In the genomic region with DNA sequence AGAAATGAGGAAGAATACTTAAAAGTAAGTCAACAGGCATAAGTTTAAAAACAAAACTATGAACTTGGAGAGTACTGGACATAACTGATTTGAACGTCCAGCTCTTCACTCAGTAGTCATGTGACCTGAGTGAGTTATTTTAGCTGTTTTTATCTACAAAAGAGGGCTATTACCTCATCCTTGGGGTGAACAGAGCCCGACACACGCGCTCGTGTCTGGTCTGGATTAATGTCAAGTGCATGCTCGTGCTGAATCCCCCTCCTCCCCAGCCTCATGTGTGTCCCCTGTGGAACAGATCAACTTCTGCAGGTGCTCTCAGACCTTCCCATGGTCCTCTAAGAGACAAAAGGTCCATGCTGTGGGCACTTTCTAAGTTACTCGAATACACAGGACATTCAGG, we compare ENCODE assay signal across 27 mouse cellular contexts. TPM values are rescaled to one million over a fixed set of nuclear protein-coding genes. Genes with fewer than 3 reads are reported as not detected.
DNase-seq lines count a peak whose midpoint lies in the region; ATAC-seq and TF ChIP-seq lines count a peak whose summit lies in the region.
"Had no signal": no experiment of that assay in that cellular context is flagged by ENCODE, and none has a peak within 500 bp of the region (broad histone marks: within the 10 kb centered on the region; RNA-seq: fewer than 3 reads in every experiment).

No protein-coding gene starts in this region.

- no peak for TF ChIP-seq CTCF in heart, postnatal 0 days (IDR thresholded peaks at IDR 0.05; ENCODE audit: low read depth)
- no peak for TF ChIP-seq CTCF in kidney, adult 2 months (conservative IDR thresholded peaks at IDR 0.05; ENCODE audit: insufficient read depth, insufficient read length, low read depth, low read length)

- peaks cover 20% of the 10 kb centered on the region for H3K4me1 ChIP-seq in heart, embryonic 11.5 days (ENCODE audit: control insufficient read depth, insufficient read depth, low read length)
- peaks cover 28% of the 10 kb centered on the region for H3K4me1 ChIP-seq in heart, postnatal 0 days (ENCODE audit: control insufficient read depth, insufficient read depth)
- H3K4me1 ChIP-seq in midbrain, embryonic 11.5 days (ENCODE audit: control insufficient read depth, insufficient read depth, low read length), result no peaks in the 10 kb centered on the region
- no peaks in the 10 kb centered on the region for H3K4me1 ChIP-seq in limb, embryonic 10.5 days
- H3K4me1 ChIP-seq in kidney, adult 2 months (ENCODE audit: control insufficient read depth, insufficient read depth, low read length), result no peaks in the 10 kb centered on the region
- H3K4me1 ChIP-seq: forebrain, embryonic 10.5 days; hindbrain, embryonic 10.5 days; limb, embryonic 13.5 days; stomach, embryonic 15.5 days had no signal

- intact Hi-C loops in heart, postnatal 25 days (cut with DNase I), result loop anchor here (2.0 to 10.0 kb wide), 2 partner anchors 59 to 125 kb away; partner anchors contain the start of gene Arhgap21

- H3K4me2 ChIP-seq in heart, embryonic 11.5 days, result peak overlapping the region; percentile 29
- peak overlapping the region; percentile 34; the same call in 1 of the 2 replicates for H3K4me2 ChIP-seq in heart, postnatal 0 days (ENCODE audit: low read depth, low read length)
- H3K4me2 ChIP-seq in midbrain, embryonic 11.5 days, result no peak overlapping the region
- H3K4me2 ChIP-seq: limb, embryonic 13.5 days; lung, embryonic 15.5 days; stomach, embryonic 15.5 days had no signal

- H3K9me3 ChIP-seq in heart, embryonic 11.5 days (replicated peaks; ENCODE audit: control insufficient read depth, low read length), result no peaks in the 10 kb centered on the region
- H3K9me3 ChIP-seq in heart, postnatal 0 days (replicated peaks; ENCODE audit: control insufficient read depth, low read length), result no peaks in the 10 kb centered on the region
- no peaks in the 10 kb centered on the region for H3K9me3 ChIP-seq in midbrain, embryonic 11.5 days (ENCODE audit: control insufficient read depth, low read length)
- no peaks in the 10 kb centered on the region for H3K9me3 ChIP-seq in limb, embryonic 10.5 days (replicated peaks)
- H3K9me3 ChIP-seq: forebrain, embryonic 10.5 days; hindbrain, embryonic 10.5 days; limb, embryonic 13.5 days; lung, embryonic 15.5 days; stomach, embryonic 15.5 days had no signal

- 20% methylated on average over 7 of the region's 7 CpGs for WGBS in heart, embryonic 11.5 days (ENCODE audit: insufficient replicate concordance)
- WGBS in heart, postnatal 0 days, result 20% methylated on average over 7 of the region's 7 CpGs
- WGBS in midbrain, embryonic 11.5 days, result 86% methylated on average over 7 of the region's 7 CpGs
- 84% methylated on average over 7 of the region's 7 CpGs for WGBS in limb, embryonic 10.5 days
- 78% methylated on average over 7 of the region's 7 CpGs for WGBS in kidney, adult 2 months

- ATAC-seq in heart, embryonic 11.5 days (replicated peaks; ENCODE audit: insufficient number of reproducible peaks, low FRiP score, low TSS enrichment), result 0 out of 2 replicates have a peak, but pooled peaks have one; percentile 39
- ATAC-seq in heart, postnatal 0 days (ENCODE audit: insufficient read depth, low read depth), result peak; percentile 88
- no peak for ATAC-seq in midbrain, embryonic 11.5 days (ENCODE audit: low FRiP score)
- ATAC-seq: activated CD4-positive, CD25-positive, alpha-beta regulatory T cell, adult 4 months; forebrain, embryonic 16.5 days; hindbrain, postnatal 0 days; midbrain, embryonic 16.5 days had no signal

- no peaks in the 10 kb centered on the region for H3K36me3 ChIP-seq in heart, embryonic 11.5 days (ENCODE audit: control insufficient read depth, insufficient read depth, low read length)
- H3K36me3 ChIP-seq in heart, postnatal 0 days (replicated peaks; ENCODE audit: control insufficient read depth, insufficient read depth, low read length), result peaks cover 17% of the 10 kb centered on the region
- peaks cover 4% of the 10 kb centered on the region; the same call in 1 of the 2 replicates for H3K36me3 ChIP-seq in midbrain, embryonic 11.5 days (ENCODE audit: control insufficient read depth, insufficient read depth, low read length)
- peaks cover 9% of the 10 kb centered on the region for H3K36me3 ChIP-seq in limb, embryonic 10.5 days
- H3K36me3 ChIP-seq in kidney, adult 2 months (ENCODE audit: control insufficient read depth, insufficient read depth, low read length), result no peaks in the 10 kb centered on the region
- H3K36me3 ChIP-seq: lung, embryonic 15.5 days; stomach, embryonic 15.5 days had no signal

- 0 out of 2 replicates have a peak, but pooled peaks have one; percentile 45 for TF ChIP-seq EP300 in heart, postnatal 0 days (IDR thresholded peaks at IDR 0.05; ENCODE audit: low read depth)

- no peak overlapping the region for H3K4me3 ChIP-seq in heart, embryonic 11.5 days (ENCODE audit: low read depth, low read length)
- H3K4me3 ChIP-seq in heart, postnatal 0 days (ENCODE audit: low read depth, low read length), result no peak overlapping the region
- H3K4me3 ChIP-seq in midbrain, embryonic 11.5 days (ENCODE audit: low read depth, low read length), result no peak overlapping the region
- no peak overlapping the region for H3K4me3 ChIP-seq in limb, embryonic 10.5 days
- no peak overlapping the region for H3K4me3 ChIP-seq in kidney, adult 2 months (ENCODE audit: insufficient read depth, low read depth, low read length)
- H3K4me3 ChIP-seq: forebrain, embryonic 10.5 days; hindbrain, embryonic 10.5 days; limb, embryonic 13.5 days; lung, embryonic 15.5 days; stomach, embryonic 15.5 days had no signal

- no peak overlapping the region for H3K9ac ChIP-seq in heart, embryonic 11.5 days (ENCODE audit: low read depth, low read length)
- no peak overlapping the region for H3K9ac ChIP-seq in heart, postnatal 0 days (replicated peaks; ENCODE audit: low read depth, low read length)
- H3K9ac ChIP-seq in midbrain, embryonic 11.5 days (ENCODE audit: low read length), result no peak overlapping the region
- H3K9ac ChIP-seq: limb, embryonic 13.5 days; liver, embryonic 14.5 days; lung, embryonic 15.5 days; stomach, embryonic 15.5 days had no signal

- no peak for TF ChIP-seq POLR2A in kidney, adult 2 months (IDR thresholded peaks at IDR 0.05; ENCODE audit: low read depth, low read length)

- no peaks in the 10 kb centered on the region for H3K27me3 ChIP-seq in heart, embryonic 11.5 days (ENCODE audit: control insufficient read depth, insufficient read depth, low read length)
- H3K27me3 ChIP-seq in heart, postnatal 0 days (ENCODE audit: control insufficient read depth, insufficient read depth, low read length), result no peaks in the 10 kb centered on the region
- no peaks in the 10 kb centered on the region for H3K27me3 ChIP-seq in midbrain, embryonic 11.5 days (ENCODE audit: control insufficient read depth, insufficient read depth, low read length)
- H3K27me3 ChIP-seq in limb, embryonic 10.5 days (ENCODE audit: low read depth, poor library complexity, severe bottlenecking), result no peaks in the 10 kb centered on the region
- H3K27me3 ChIP-seq in kidney, adult 2 months (replicated peaks; ENCODE audit: control insufficient read depth, insufficient read depth, low read length), result no peaks in the 10 kb centered on the region
- H3K27me3 ChIP-seq: limb, embryonic 13.5 days; lung, embryonic 15.5 days; stomach, embryonic 15.5 days had no signal

- peak; percentile 56 to 73 for DNase-seq in heart, adult 18-20 months
- no peak for DNase-seq in heart, postnatal 25 days (ENCODE audit: low spot score)
- peak; percentile 48 for DNase-seq in heart, adult 8-10 months (ENCODE audit: low spot score)
- peak; percentile 71 for DNase-seq in heart, postnatal 0 days (ENCODE audit: low spot score)
- no peak for DNase-seq in midbrain, embryonic 11.5 days (ENCODE audit: low spot score, missing footprints)
- no peak for DNase-seq in limb, embryonic 10.5 days (ENCODE audit: low spot score)
- no peak for DNase-seq in kidney, adult 2 months
- DNase-seq: cerebellum, adult 11 months; cerebellum, postnatal 10 days; gastrocnemius, postnatal 36 days; kidney, adult 11 months; kidney, postnatal 4 days; lung, postnatal 4 days; right cerebral cortex, adult 18-20 months; right cerebral cortex, postnatal 4 days; thymus, postnatal 25 days had no signal

- H3K27ac ChIP-seq in heart, embryonic 11.5 days (ENCODE audit: low read depth, low read length), result peak overlapping the region; percentile 66; the same call in 1 of the 2 replicates
- H3K27ac ChIP-seq in heart, postnatal 0 days (ENCODE audit: low read depth), result peak overlapping the region; percentile 85
- H3K27ac ChIP-seq in midbrain, embryonic 11.5 days (ENCODE audit: low read depth, low read length), result no peak overlapping the region
- H3K27ac ChIP-seq in limb, embryonic 10.5 days, result no peak overlapping the region
- no peak overlapping the region for H3K27ac ChIP-seq in kidney, adult 2 months (ENCODE audit: insufficient read depth, low read depth, low read length)
- H3K27ac ChIP-seq: forebrain, embryonic 10.5 days; hindbrain, embryonic 10.5 days; hindbrain, postnatal 0 days; limb, embryonic 13.5 days; liver, embryonic 14.5 days; lung, embryonic 15.5 days; stomach, embryonic 15.5 days had no signal

RNA-seq across cellular contexts. Expression of gene Arhgap21, which starts 59.3 kb away (rescaled TPM):
- total RNA-seq in heart, adult 18-20 months (2021), result 10 to 100 TPM; 61.8 to 72.0 TPM
- 10 to 100 TPM; 70.6 to 77.9 TPM for total RNA-seq in heart, postnatal 25 days (2021)
- total RNA-seq in heart, adult 8-10 months (2022), result 10 to 100 TPM; 77.8 to 86.8 (median 81.9) TPM
- polyA plus RNA-seq in heart, embryonic 11.5 days (2014; fragmentation: Nextera tagmentation; extraction: Ambion mirVana), result 19.3 and 20.4 TPM in 2 replicates
- 66.7 and 77.3 TPM in 2 replicates for total RNA-seq in heart, postnatal 0 days (2014; rRNA removed; ENCODE audit: low replicate concordance)
- polyA plus RNA-seq in heart, postnatal 0 days (2015; fragmentation: Nextera tagmentation; extraction: Ambion mirVana), result 10.1 and 11.4 TPM in 2 replicates
- 56.9 and 57.4 TPM in 2 replicates for polyA plus RNA-seq in midbrain, embryonic 11.5 days (2014; fragmentation: Nextera tagmentation; extraction: Ambion mirVana)
- polyA plus RNA-seq in limb, embryonic 10.5 days (2016; fragmentation: Nextera tagmentation; extraction: Ambion mirVana), result 12.9 and 13.6 TPM in 2 replicates
- polyA plus RNA-seq in kidney, adult 2 months (2012; rRNA removed), result 9.5 and 11.3 TPM in 2 replicates

Comparison
In these comparisons a context has a peak if more than half of its experiments do, and no peak if none do; other contexts are left out.
1. DNase-seq: peak in heart, adult 18-20 months (2 of 2), heart, adult 8-10 months (single experiment) and heart, postnatal 0 days (single experiment); none in heart, postnatal 25 days (single experiment), midbrain, embryonic 11.5 days (single experiment), limb, embryonic 10.5 days (single experiment) and kidney, adult 2 months (single experiment).
2. H3K27ac ChIP-seq: peak in heart, embryonic 11.5 days (single experiment) and heart, postnatal 0 days (single experiment); none in midbrain, embryonic 11.5 days (single experiment), limb, embryonic 10.5 days (single experiment) and kidney, adult 2 months (single experiment).